Mouse (Mus musculus): ENCODE measurements at regions not wholly inside any gene's neighbourhood (a gene's known extent, or its start where the extent isn't known, plus 50 kb on each side); places are given as distances from the start of the nearest gene placed in this dataset.

- no peaks in the 10 kb centered on the region for H3K27me3 ChIP-seq
- WGBS: 15% methylated on average over 21 of the region's 25 CpGs
- no peak overlapping the region for H3K4me3 ChIP-seq
- H3K9ac ChIP-seq: no peak overlapping the region
- no peaks in the 10 kb centered on the region for H3K9me3 ChIP-seq
- H3K4me2 ChIP-seq: 0 out of 2 replicates have a peak overlapping the region, but pooled peaks have one; percentile 7
- peaks cover 3% of the 10 kb centered on the region; the same call in 1 of the 2 replicates for H3K4me1 ChIP-seq
- no peaks in the 10 kb centered on the region for H3K36me3 ChIP-seq
- no peak for ATAC-seq (ENCODE audit: insufficient number of reproducible peaks, low FRiP score, low TSS enrichment, low read depth)
- H3K27ac ChIP-seq: no peak overlapping the region
Measured at GRCm38 (mm10) chr8:10805405-10806151, 202.7 kb downstream of the Irs2 start.

GRCm38 (mm10) chr8:10804974-10805373 lies 203.3 kb downstream of the Irs2 start:
- no peak overlapping the region for H3K4me2 ChIP-seq
- H3K27ac ChIP-seq: no peak overlapping the region
- WGBS: 82% methylated on average over 3 of the region's 3 CpGs
- no peak for ATAC-seq (ENCODE audit: insufficient number of reproducible peaks, low FRiP score, low TSS enrichment, low read depth)
- no peaks in the 10 kb centered on the region for H3K9me3 ChIP-seq
- no peak overlapping the region for H3K9ac ChIP-seq
- H3K27me3 ChIP-seq: no peaks in the 10 kb centered on the region
- no peak overlapping the region for H3K4me3 ChIP-seq
- peaks cover 3% of the 10 kb centered on the region; the same call in 1 of the 2 replicates for H3K4me1 ChIP-seq
- no peaks in the 10 kb centered on the region for H3K36me3 ChIP-seq

- ATAC-seq (ENCODE audit: insufficient number of reproducible peaks, low FRiP score, low TSS enrichment, low read depth): no peak
- no peak overlapping the region for H3K9ac ChIP-seq
- H3K27me3 ChIP-seq: no peaks in the 10 kb centered on the region
- no peaks in the 10 kb centered on the region for H3K36me3 ChIP-seq
- no peak overlapping the region for H3K4me2 ChIP-seq
- no peak overlapping the region for H3K4me3 ChIP-seq
- no peak overlapping the region for H3K27ac ChIP-seq
- H3K9me3 ChIP-seq: no peaks in the 10 kb centered on the region
- peaks cover 3% of the 10 kb centered on the region; the same call in 1 of the 2 replicates for H3K4me1 ChIP-seq
Measured at GRCm38 (mm10) chr8:10802003-10802402, 206.3 kb downstream of the Irs2 start.

- no peak overlapping the region for H3K4me3 ChIP-seq
- peaks cover 3% of the 10 kb centered on the region; the same call in 1 of the 2 replicates for H3K4me1 ChIP-seq
- ATAC-seq (ENCODE audit: insufficient number of reproducible peaks, low FRiP score, low TSS enrichment, low read depth): no peak
- no peaks in the 10 kb centered on the region for H3K36me3 ChIP-seq
- H3K9ac ChIP-seq: no peak overlapping the region
- H3K27me3 ChIP-seq: no peaks in the 10 kb centered on the region
- H3K9me3 ChIP-seq: no peaks in the 10 kb centered on the region
- no peak overlapping the region for H3K4me2 ChIP-seq
- WGBS: 72% methylated on average over 5 of the region's 5 CpGs
- H3K27ac ChIP-seq: no peak overlapping the region
Measured at GRCm38 (mm10) chr8:10801580-10801979, 206.7 kb downstream of the Irs2 start.

- 78% methylated on average over 1 of the region's 1 CpGs for WGBS
- Histone ChIP-seq H3K4me3 (no peak overlapping the region), H3K36me3 (no peaks in the 10 kb centered on the region), H3K4me2 (no peak overlapping the region), H3K27ac (no peak overlapping the region), H3K9me3 (no peaks in the 10 kb centered on the region), H3K4me1 (no peaks in the 10 kb centered on the region), H3K9ac (no peak overlapping the region), H3K27me3 (no peaks in the 10 kb centered on the region)
- ATAC-seq (ENCODE audit: insufficient number of reproducible peaks, low FRiP score, low TSS enrichment, low read depth): no peak
Measured at GRCm38 (mm10) chr8:10798444-10798843, 209.8 kb downstream of the Irs2 start.

- no peak overlapping the region for H3K4me3 ChIP-seq
- 68% methylated on average over 10 of the region's 10 CpGs for WGBS
- H3K4me1 ChIP-seq: no peaks in the 10 kb centered on the region
- no peak overlapping the region for H3K9ac ChIP-seq
- H3K4me2 ChIP-seq: no peak overlapping the region
- no peaks in the 10 kb centered on the region for H3K27me3 ChIP-seq
- no peaks in the 10 kb centered on the region for H3K36me3 ChIP-seq
- no peak overlapping the region for H3K27ac ChIP-seq
- no peaks in the 10 kb centered on the region for H3K9me3 ChIP-seq
- no peak for ATAC-seq (ENCODE audit: insufficient number of reproducible peaks, low FRiP score, low TSS enrichment, low read depth)
Measured at GRCm38 (mm10) chr8:10794367-10795189, 213.7 kb downstream of the Irs2 start.

- Histone ChIP-seq H3K27me3 (no peaks in the 10 kb centered on the region), H3K27ac (no peak overlapping the region), H3K4me2 (no peak overlapping the region), H3K4me1 (0 out of 2 replicates have a peak, but pooled peaks cover 3% of the 10 kb centered on the region), H3K9me3 (no peaks in the 10 kb centered on the region), H3K36me3 (no peaks in the 10 kb centered on the region), H3K4me3 (no peak overlapping the region), H3K9ac (no peak overlapping the region)
- ATAC-seq (ENCODE audit: insufficient number of reproducible peaks, low FRiP score, low TSS enrichment, low read depth): no peak
- 96% methylated on average over 9 of the region's 9 CpGs for WGBS
Measured at GRCm38 (mm10) chr8:10793670-10794366, 214.4 kb downstream of the Irs2 start.

- H3K4me2 ChIP-seq: no peak overlapping the region
- 0 out of 2 replicates have a peak, but pooled peaks have one; percentile 52 for ATAC-seq (ENCODE audit: insufficient number of reproducible peaks, low FRiP score, low TSS enrichment, low read depth)
- 57% methylated on average over 8 of the region's 8 CpGs for WGBS
- H3K27ac ChIP-seq: no peak overlapping the region
- H3K36me3 ChIP-seq: no peaks in the 10 kb centered on the region
- 0 out of 2 replicates have a peak, but pooled peaks cover 3% of the 10 kb centered on the region for H3K4me1 ChIP-seq
- no peaks in the 10 kb centered on the region for H3K9me3 ChIP-seq
- H3K4me3 ChIP-seq: no peak overlapping the region
- no peaks in the 10 kb centered on the region for H3K27me3 ChIP-seq
- no peak overlapping the region for H3K9ac ChIP-seq
Measured at GRCm38 (mm10) chr8:10788496-10789200, 219.6 kb downstream of the Irs2 start.

GRCm38 (mm10) chr8:10785801-10786200 lies 222.5 kb downstream of the Irs2 start:
- H3K36me3 ChIP-seq: no peaks in the 10 kb centered on the region
- H3K4me1 ChIP-seq: 0 out of 2 replicates have a peak, but pooled peaks cover 3% of the 10 kb centered on the region
- no peak overlapping the region; the same call in 1 of the 2 replicates for H3K27ac ChIP-seq
- no peaks in the 10 kb centered on the region for H3K27me3 ChIP-seq
- no peak overlapping the region for H3K9ac ChIP-seq
- no peak overlapping the region for H3K4me2 ChIP-seq
- WGBS: 56% methylated on average over 4 of the region's 4 CpGs
- no peaks in the 10 kb centered on the region for H3K9me3 ChIP-seq
- H3K4me3 ChIP-seq: no peak overlapping the region
- no peak for ATAC-seq (ENCODE audit: insufficient number of reproducible peaks, low FRiP score, low TSS enrichment, low read depth)

GRCm38 (mm10) chr8:10785311-10785710 lies 222.9 kb downstream of the Irs2 start:
- no peak overlapping the region for H3K4me3 ChIP-seq
- no peak for ATAC-seq (ENCODE audit: insufficient number of reproducible peaks, low FRiP score, low TSS enrichment, low read depth)
- no peak overlapping the region for H3K9ac ChIP-seq
- 92% methylated on average over 4 of the region's 4 CpGs for WGBS
- H3K36me3 ChIP-seq: no peaks in the 10 kb centered on the region
- 0 out of 2 replicates have a peak, but pooled peaks cover 3% of the 10 kb centered on the region for H3K4me1 ChIP-seq
- no peak overlapping the region; the same call in 1 of the 2 replicates for H3K27ac ChIP-seq
- no peaks in the 10 kb centered on the region for H3K9me3 ChIP-seq
- H3K27me3 ChIP-seq: no peaks in the 10 kb centered on the region
- no peak overlapping the region for H3K4me2 ChIP-seq

GRCm38 (mm10) chr8:10784481-10784880 lies 223.8 kb downstream of the Irs2 start:
- Histone ChIP-seq H3K9ac (no peak overlapping the region), H3K4me3 (no peak overlapping the region), H3K4me1 (0 out of 2 replicates have a peak, but pooled peaks cover 3% of the 10 kb centered on the region), H3K9me3 (no peaks in the 10 kb centered on the region), H3K27ac (no peak overlapping the region), H3K4me2 (no peak overlapping the region), H3K27me3 (no peaks in the 10 kb centered on the region), H3K36me3 (no peaks in the 10 kb centered on the region)
- ATAC-seq (ENCODE audit: insufficient number of reproducible peaks, low FRiP score, low TSS enrichment, low read depth): no peak
- WGBS: 57% methylated on average over 1 of the region's 1 CpGs
